Mouse (Mus musculus) embryonic fibroblast, embryonic 13.5 days (primary cell): ENCODE results near the gene Zfp62.

Experiments
- CTCF ChIP-seq: IDR thresholded peaks from 2 replicates; pipeline ENCODE4 v1.5.1; 2011; ENCODE audit warnings: mild to moderate bottlenecking, control low read depth, low read length, moderate library complexity, borderline replicate concordance; ENCODE audit not compliant: insufficient read depth
- POLR2A ChIP-seq: IDR thresholded peaks from 2 replicates; pipeline ENCODE4 v1.6.1; 2011; ENCODE audit warnings: low read depth, mild to moderate bottlenecking, control low read depth, low read length, moderate library complexity

GRCm38 (mm10) chr11:49202523-49203061, 500 bp upstream of the Zfp62 start:
- no peak for TF ChIP-seq CTCF
- 0 out of 2 replicates have a peak, but pooled peaks have one; percentile 5 for TF ChIP-seq POLR2A
